Mouse (Mus musculus): ENCODE results near the gene Tex14. TPM values are rescaled to one million over a fixed set of nuclear protein-coding genes. Genes with fewer than 3 reads are reported as not detected.

Tex14 gene
- polyA plus RNA-seq, 1 experiment from 2014 or later = 0.45 TPM

GRCm38 (mm10) chr11:87577601-87578248, 172.9 kb downstream of the Tex14 start:
- Histone ChIP-seq H3K4me3 (peak overlapping the region; percentile 49), H3K9me3 (replicated peaks) (no peaks in the 10 kb centered on the region), H3K4me2 (peak overlapping the region; percentile 80), H3K4me1 (replicated peaks) (peaks cover 52% of the 10 kb centered on the region), H3K9ac (no peak overlapping the region; the same call in 1 of the 2 replicates), H3K27me3 (replicated peaks) (0 out of 2 replicates have a peak, but pooled peaks cover 6% of the 10 kb centered on the region), H3K27ac (ENCODE audit: poor library complexity, severe bottlenecking) (no peak overlapping the region), H3K36me3 (no peaks in the 10 kb centered on the region)
- no peak for ATAC-seq (ENCODE audit: insufficient number of reproducible peaks, low FRiP score)
- 28% methylated on average over 6 of the region's 6 CpGs for WGBS

- 0 out of 2 replicates have a peak, but pooled peaks cover 6% of the 10 kb centered on the region for H3K27me3 ChIP-seq (replicated peaks)
- peak; percentile 82 for ATAC-seq (ENCODE audit: insufficient number of reproducible peaks, low FRiP score)
- under 1% methylated on average over 40 of the region's 40 CpGs for WGBS
- peak overlapping the region; percentile 80 for H3K4me2 ChIP-seq
- peaks cover 52% of the 10 kb centered on the region for H3K4me1 ChIP-seq (replicated peaks)
- peak overlapping the region; percentile 60 for H3K9ac ChIP-seq
- no peaks in the 10 kb centered on the region for H3K9me3 ChIP-seq (replicated peaks)
- H3K36me3 ChIP-seq = no peaks in the 10 kb centered on the region
- H3K27ac ChIP-seq (ENCODE audit: poor library complexity, severe bottlenecking) = peak overlapping the region; percentile 12; the same call in 1 of the 2 replicates
- peak overlapping the region; percentile 49 for H3K4me3 ChIP-seq
Measured at GRCm38 (mm10) chr11:87578249-87578962, 173.5 kb downstream of the Tex14 start.

GRCm38 (mm10) chr11:87578963-87579601, 174.2 kb downstream of the Tex14 start:
- 16% methylated on average over 10 of the region's 10 CpGs for WGBS
- Histone ChIP-seq H3K9ac (no peak overlapping the region), H3K4me3 (peak overlapping the region; percentile 49), H3K27me3 (replicated peaks) (0 out of 2 replicates have a peak, but pooled peaks cover 6% of the 10 kb centered on the region), H3K4me2 (peak overlapping the region; percentile 80), H3K9me3 (replicated peaks) (no peaks in the 10 kb centered on the region), H3K4me1 (replicated peaks) (peaks cover 52% of the 10 kb centered on the region), H3K27ac (ENCODE audit: poor library complexity, severe bottlenecking) (peak overlapping the region; percentile 49), H3K36me3 (no peaks in the 10 kb centered on the region)
- ATAC-seq (ENCODE audit: insufficient number of reproducible peaks, low FRiP score) = peak; percentile 56

GRCm38 (mm10) chr11:87579713-87580112, 174.8 kb downstream of the Tex14 start:
- ATAC-seq (ENCODE audit: insufficient number of reproducible peaks, low FRiP score) = no peak
- WGBS = 33% methylated on average over 1 of the region's 1 CpGs

GRCm38 (mm10) chr11:87580543-87581085, 175.7 kb downstream of the Tex14 start:
- H3K9me3 ChIP-seq (replicated peaks) = no peaks in the 10 kb centered on the region
- no peak overlapping the region for H3K27ac ChIP-seq (ENCODE audit: poor library complexity, severe bottlenecking)
- no peak overlapping the region for H3K4me2 ChIP-seq
- 49% methylated on average over 10 of the region's 10 CpGs for WGBS
- peaks cover 47% of the 10 kb centered on the region for H3K4me1 ChIP-seq (replicated peaks)
- H3K9ac ChIP-seq = no peak overlapping the region
- H3K27me3 ChIP-seq (replicated peaks) = 0 out of 2 replicates have a peak, but pooled peaks cover 6% of the 10 kb centered on the region
- ATAC-seq (ENCODE audit: insufficient number of reproducible peaks, low FRiP score) = no peak
- H3K36me3 ChIP-seq = no peaks in the 10 kb centered on the region
- H3K4me3 ChIP-seq = no peak overlapping the region

More at GRCm38 (mm10) chr11:87579713-87580112, 174.8 kb downstream of the Tex14 start:
- Histone ChIP-seq H3K9me3 (replicated peaks) (no peaks in the 10 kb centered on the region), H3K36me3 (no peaks in the 10 kb centered on the region), H3K4me2 (peak overlapping the region; percentile 80; the same call in 1 of the 2 replicates), H3K27me3 (replicated peaks) (0 out of 2 replicates have a peak, but pooled peaks cover 6% of the 10 kb centered on the region), H3K9ac (no peak overlapping the region), H3K27ac (ENCODE audit: poor library complexity, severe bottlenecking) (peak overlapping the region; percentile 49), H3K4me3 (no peak overlapping the region), H3K4me1 (replicated peaks) (peaks cover 51% of the 10 kb centered on the region)

- no peak for ATAC-seq (ENCODE audit: insufficient number of reproducible peaks, low FRiP score)
- no peaks in the 10 kb centered on the region for H3K9me3 ChIP-seq (replicated peaks)
- H3K4me3 ChIP-seq = no peak overlapping the region
- H3K36me3 ChIP-seq = no peaks in the 10 kb centered on the region
- peaks cover 47% of the 10 kb centered on the region for H3K4me1 ChIP-seq (replicated peaks)
- no peak overlapping the region for H3K9ac ChIP-seq
- H3K27ac ChIP-seq (ENCODE audit: poor library complexity, severe bottlenecking) = no peak overlapping the region
- no peak overlapping the region for H3K4me2 ChIP-seq
- 0 out of 2 replicates have a peak, but pooled peaks cover 3% of the 10 kb centered on the region for H3K27me3 ChIP-seq (replicated peaks)
- WGBS = 74% methylated on average over 12 of the region's 12 CpGs
Measured at GRCm38 (mm10) chr11:87581161-87581865, 176.4 kb downstream of the Tex14 start.

GRCm38 (mm10) chr11:87581933-87582710, 177.3 kb downstream of the Tex14 start:
- Histone ChIP-seq H3K9ac (0 out of 2 replicates have a peak overlapping the region, but pooled peaks have one; percentile 2), H3K4me1 (replicated peaks) (peaks cover 45% of the 10 kb centered on the region), H3K27me3 (replicated peaks) (0 out of 2 replicates have a peak, but pooled peaks cover under 1% of the 10 kb centered on the region), H3K27ac (ENCODE audit: poor library complexity, severe bottlenecking) (no peak overlapping the region), H3K36me3 (no peaks in the 10 kb centered on the region), H3K9me3 (replicated peaks) (no peaks in the 10 kb centered on the region), H3K4me3 (no peak overlapping the region), H3K4me2 (no peak overlapping the region)
- WGBS = 74% methylated on average over 8 of the region's 8 CpGs
- ATAC-seq (ENCODE audit: insufficient number of reproducible peaks, low FRiP score) = no peak

GRCm38 (mm10) chr11:87583291-87584034, 178.6 kb downstream of the Tex14 start:
- Histone ChIP-seq H3K4me3 (no peak overlapping the region), H3K36me3 (no peaks in the 10 kb centered on the region), H3K4me2 (no peak overlapping the region), H3K9ac (no peak overlapping the region), H3K27ac (ENCODE audit: poor library complexity, severe bottlenecking) (no peak overlapping the region), H3K9me3 (replicated peaks) (no peaks in the 10 kb centered on the region), H3K27me3 (replicated peaks) (no peaks in the 10 kb centered on the region), H3K4me1 (replicated peaks) (peaks cover 34% of the 10 kb centered on the region)
- WGBS = 78% methylated on average over 6 of the region's 6 CpGs
- no peak for ATAC-seq (ENCODE audit: insufficient number of reproducible peaks, low FRiP score)

- H3K27me3 ChIP-seq (replicated peaks) = no peaks in the 10 kb centered on the region
- H3K9ac ChIP-seq = no peak overlapping the region
- peak overlapping the region; percentile 49; the same call in 1 of the 2 replicates for H3K27ac ChIP-seq (ENCODE audit: poor library complexity, severe bottlenecking)
- H3K36me3 ChIP-seq = no peaks in the 10 kb centered on the region
- no peak overlapping the region for H3K4me2 ChIP-seq
- no peaks in the 10 kb centered on the region for H3K9me3 ChIP-seq (replicated peaks)
- no peak for ATAC-seq (ENCODE audit: insufficient number of reproducible peaks, low FRiP score)
- H3K4me3 ChIP-seq = no peak overlapping the region
- peaks cover 28% of the 10 kb centered on the region for H3K4me1 ChIP-seq (replicated peaks)
- WGBS = 76% methylated on average over 10 of the region's 10 CpGs
Measured at GRCm38 (mm10) chr11:87584711-87585505, 180.0 kb downstream of the Tex14 start.

Data from heart, embryonic 12.5 days (tissue).